Mouse (Mus musculus) CD8-positive naive resting alpha-beta T cell, adult 2 months (primary cell): ENCODE results near the gene Pax6.

Source experiments
- DNase-seq, 2 experiments: peaks; one replicate each; pipeline ENCODE4 v3.0.0; 2022; ENCODE audit warnings: low read depth in 2 of 2, low spot score in 2 of 2

The Pax6 gene

DNA sequence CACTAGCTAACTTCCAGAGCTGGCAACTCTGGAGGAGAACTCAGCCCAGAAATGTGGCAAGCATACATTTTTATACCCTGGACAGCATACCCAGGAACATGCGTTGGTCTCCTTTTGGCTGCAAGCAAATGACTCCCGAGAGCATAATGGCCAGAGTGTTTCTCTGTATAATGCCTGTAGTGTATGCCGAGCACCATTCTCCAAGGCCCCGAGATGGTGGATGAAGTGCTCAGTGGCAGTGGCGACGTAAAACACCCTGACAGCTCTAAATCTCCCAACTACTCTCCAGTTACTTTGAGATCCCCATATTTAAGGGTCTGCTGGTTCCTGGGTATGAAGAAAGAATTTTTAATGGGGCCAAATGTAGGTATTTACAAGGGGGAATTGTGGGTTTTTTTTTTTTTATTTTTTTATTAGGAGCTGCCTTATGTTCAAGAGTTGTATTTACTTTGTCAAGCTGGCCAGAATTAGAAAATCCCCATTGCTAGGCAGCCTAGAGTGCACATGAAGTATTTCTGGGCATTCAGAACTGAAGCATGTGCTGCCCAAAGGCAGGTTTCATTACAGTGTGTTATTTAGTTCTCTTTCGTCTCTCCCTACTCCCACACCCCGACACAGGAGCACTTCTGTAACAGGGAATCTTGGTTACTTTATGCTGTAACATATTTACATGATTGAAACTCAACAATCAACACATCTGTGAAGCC, 46.9 kb downstream of the Pax6 start:
- no peak for DNase-seq

- no peak for DNase-seq
Measured at GRCm38 (mm10) chr2:105726657-105727056, 58.0 kb downstream of the Pax6 start.

GRCm38 (mm10) chr2:105730704-105731103, 62.0 kb downstream of the Pax6 start:
- DNase-seq: no peak

- no peak for DNase-seq
Measured at GRCm38 (mm10) chr2:105736166-105736565, 67.5 kb downstream of the Pax6 start.

- no peak for DNase-seq
Measured at GRCm38 (mm10) chr2:105746896-105747295, 78.2 kb downstream of the Pax6 start.
